Mouse (Mus musculus) liver, embryonic 14.5 days (tissue): ENCODE data around the gene Sys1. TPM values are rescaled to one million over a fixed set of nuclear protein-coding genes. Genes with fewer than 3 reads are reported as not detected.

Experiments used
- ATAC-seq: fragments of 200-750 bp; cut with Nextera tagmentation; 2 replicates; pipeline ENCODE4 v1.8.0; 2017; ENCODE audit warnings: moderate number of reproducible peaks, mild to moderate bottlenecking, moderate library complexity; ENCODE audit not compliant: insufficient read depth
- DNase-seq, 3 experiments: peaks; one replicate each; pipeline ENCODE4 v3.0.0-alpha.2; 2012 to 2013; ENCODE audit warnings: low read depth in 3 of 3, low spot score in 3 of 3
- H3K27ac ChIP-seq: fragments of 300-500 bp; sonication (generic); 2 replicates; pipeline ENCODE4 v1.5.1; 2014; ENCODE audit warnings: moderate library complexity, mild to moderate bottlenecking, control low read depth, inconsistent platforms
- H3K27me3 ChIP-seq: fragments of 300-500 bp; sonication (generic); 2 replicates; pipeline ENCODE4 v1.6.1; 2014; ENCODE audit warnings: mild to moderate bottlenecking, low read length, moderate library complexity; ENCODE audit not compliant: control insufficient read depth, insufficient read depth
- H3K36me3 ChIP-seq: fragments of 300-500 bp; sonication (generic); replicated peaks from 2 replicates; pipeline ENCODE4 v1.6.1; 2014; ENCODE audit warnings: low read depth; ENCODE audit not compliant: control insufficient read depth, insufficient read depth
- H3K4me1 ChIP-seq, 2 experiments: fragments of 200-500 bp in 1 of 2; fragments of 300-500 bp in 1 of 2; sonication (generic) in 1 of 2; replicated peaks; 2 replicates each; pipeline ENCODE4 v1.6.1; 2012 to 2014; ENCODE audit warnings: antibody characterized with exemption in 1 of 2, inconsistent platforms in 1 of 2, low read length in 1 of 2; ENCODE audit not compliant: control insufficient read depth in 2 of 2, insufficient read depth in 2 of 2
- H3K4me2 ChIP-seq: fragments of 300-500 bp; sonication (generic); 2 replicates; pipeline ENCODE4 v1.6.1; 2014; ENCODE audit warnings: low read depth, mild to moderate bottlenecking, control low read depth, moderate library complexity
- H3K4me3 ChIP-seq, 2 experiments: fragments of 200-500 bp in 1 of 2; fragments of 300-500 bp in 1 of 2; sonication (generic) in 1 of 2; 2 replicates each; pipeline ENCODE4 v1.5.1; 2012 to 2014; ENCODE audit warnings: low read depth in 2 of 2, low read length in 2 of 2, mild to moderate bottlenecking in 2 of 2, control low read depth in 1 of 2, inconsistent platforms in 1 of 2, moderate library complexity in 1 of 2; ENCODE audit not compliant: insufficient read depth in 1 of 2
- H3K9ac ChIP-seq: fragments of 300-500 bp; sonication (generic); replicated peaks from 2 replicates; pipeline ENCODE4 v1.6.1; 2014; ENCODE audit warnings: mild to moderate bottlenecking, control low read depth, moderate library complexity
- H3K9me3 ChIP-seq: fragments of 300-500 bp; sonication (generic); 2 replicates; pipeline ENCODE4 v1.6.1; 2016; ENCODE audit warnings: low read length, mixed read lengths; ENCODE audit not compliant: control insufficient read depth
- CTCF ChIP-seq: IDR thresholded peaks from 2 replicates; pipeline ENCODE4 v1.5.1; 2016; ENCODE audit warnings: antibody characterized with exemption, low read depth, control low read depth
- EP300 ChIP-seq: IDR thresholded peaks from 2 replicates; pipeline ENCODE4 v1.6.1; 2016; ENCODE audit warnings: antibody characterized with exemption, low read depth
- WGBS: fragments of 180-500 bp; shearing (Covaris S2); extraction: QIAGEN DNeasy Blood & Tissue Kit; methylation state at CpG from one replicate; pipeline ENCODE4 v1.1.7; 2014; ENCODE audit not compliant: insufficient replicate concordance; 5-methylcytosine and 5-hydroxymethylcytosine counted together
- polyA plus RNA-seq, 2 experiments: library from polyadenylated mRNA; depleted of rRNA in 1 of 2; stranded (reverse) in 1 of 2; unstranded in 1 of 2; fragments of >200 nt; fragmentation: Nextera tagmentation in 1 of 2; extraction: Ambion mirVana in 1 of 2; gene quantifications; 2 replicates each; pipeline versions ENCODE4 v1.2.1 to v1.2.3; 2012 to 2014

Sys1 gene
- polyA plus RNA-seq, 2 experiments: 15.9 to 30.7 TPM

DNA sequence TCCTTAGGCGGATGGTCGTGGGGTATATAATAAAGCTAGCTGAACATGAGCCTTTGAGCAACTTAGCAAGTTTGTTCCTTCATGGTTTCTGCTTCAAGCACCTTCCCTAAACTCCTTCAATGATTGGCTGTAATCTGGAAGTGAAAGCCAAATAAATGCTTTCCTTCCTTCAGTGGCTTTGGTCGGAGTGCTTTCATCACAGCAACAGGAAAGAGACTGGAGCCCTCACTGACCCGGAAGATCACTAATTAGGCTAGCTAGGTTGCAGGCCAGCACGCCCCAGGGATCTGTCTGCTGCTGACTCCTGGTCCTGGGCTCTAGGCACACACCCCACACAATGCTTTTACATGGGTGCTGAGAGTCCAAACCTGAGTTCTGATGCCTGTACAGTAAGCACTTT lies 71.8 kb downstream of the Sys1 start:
- Histone ChIP-seq H3K27ac (no peak overlapping the region), H3K9me3 (no peaks in the 10 kb centered on the region), H3K4me2 (no peak overlapping the region), H3K4me3 (no peak overlapping the region), H3K4me1 (0 out of 4 replicates have a peak, but pooled peaks cover 0 to 1% of the 10 kb centered on the region in 2 experiments), H3K36me3 (no peaks in the 10 kb centered on the region), H3K27me3 (no peaks in the 10 kb centered on the region), H3K9ac (no peak overlapping the region)
- 36% methylated on average over 5 of the region's 5 CpGs for WGBS
- no peak for ATAC-seq
- no peak for DNase-seq
- TF ChIP-seq EP300 (no peak), CTCF (no peak)

Other genes starting within 250 kb of the Sys1 start
- gene Wfdc15b, start 235.3 kb upstream of the Sys1 start, polyA plus RNA-seq (2012; rRNA removed): 0.11 and 0.13 TPM in 2 replicates
- not detected in 2 replicates for gene Wfdc15b, start 235.3 kb upstream of the Sys1 start, polyA plus RNA-seq (2014; fragmentation: Nextera tagmentation; extraction: Ambion mirVana)
- gene Svs2, start 218.5 kb upstream of the Sys1 start, polyA plus RNA-seq (2012; rRNA removed): not detected in 2 replicates
- not detected in 2 replicates for gene Svs2, start 218.5 kb upstream of the Sys1 start, polyA plus RNA-seq (2014; fragmentation: Nextera tagmentation; extraction: Ambion mirVana)
- not detected in 2 replicates for gene Svs3b, start 200.3 kb upstream of the Sys1 start, polyA plus RNA-seq (2012; rRNA removed)
- not detected in 2 replicates for gene Svs3b, start 200.3 kb upstream of the Sys1 start, polyA plus RNA-seq (2014; fragmentation: Nextera tagmentation; extraction: Ambion mirVana)
- gene Svs4, start 178.5 kb upstream of the Sys1 start, polyA plus RNA-seq (2012; rRNA removed): not detected in 2 replicates
- not detected in 2 replicates for gene Svs4, start 178.5 kb upstream of the Sys1 start, polyA plus RNA-seq (2014; fragmentation: Nextera tagmentation; extraction: Ambion mirVana)
- gene Svs3a, start 167.7 kb upstream of the Sys1 start, polyA plus RNA-seq (2012; rRNA removed): not detected in 2 replicates
- gene Svs3a, start 167.7 kb upstream of the Sys1 start, polyA plus RNA-seq (2014; fragmentation: Nextera tagmentation; extraction: Ambion mirVana): not detected in 2 replicates
- gene Svs6, start 140.2 kb upstream of the Sys1 start, polyA plus RNA-seq (2012; rRNA removed): not detected in 2 replicates
- gene Svs6, start 140.2 kb upstream of the Sys1 start, polyA plus RNA-seq (2014; fragmentation: Nextera tagmentation; extraction: Ambion mirVana): not detected in 2 replicates
- not detected in 2 replicates for gene Svs5, start 124.2 kb upstream of the Sys1 start, polyA plus RNA-seq (2012; rRNA removed)
- not detected in 2 replicates for gene Svs5, start 124.2 kb upstream of the Sys1 start, polyA plus RNA-seq (2014; fragmentation: Nextera tagmentation; extraction: Ambion mirVana)
- 5.0 and 10.1 TPM in 2 replicates for gene Slpi, start 67.9 kb upstream of the Sys1 start, polyA plus RNA-seq (2012; rRNA removed)
- gene Slpi, start 67.9 kb upstream of the Sys1 start, polyA plus RNA-seq (2014; fragmentation: Nextera tagmentation; extraction: Ambion mirVana): 19.9 and 20.8 TPM in 2 replicates
- 0.06 and 0.08 TPM in 2 replicates for gene Rbpjl, start 53.8 kb upstream of the Sys1 start, polyA plus RNA-seq (2012; rRNA removed)
- gene Rbpjl, start 53.8 kb upstream of the Sys1 start, polyA plus RNA-seq (2014; fragmentation: Nextera tagmentation; extraction: Ambion mirVana): 0.05 TPM in 1 of 2 replicates, not detected in the other
- gene Matn4, start 51.8 kb upstream of the Sys1 start, polyA plus RNA-seq (2012; rRNA removed): 0.16 and 0.44 TPM in 2 replicates
- not detected in 2 replicates for gene Matn4, start 51.8 kb upstream of the Sys1 start, polyA plus RNA-seq (2014; fragmentation: Nextera tagmentation; extraction: Ambion mirVana)
- 9.7 and 10.8 TPM in 2 replicates for gene Sdc4, start 13.1 kb upstream of the Sys1 start, polyA plus RNA-seq (2012; rRNA removed)
- gene Sdc4, start 13.1 kb upstream of the Sys1 start, polyA plus RNA-seq (2014; fragmentation: Nextera tagmentation; extraction: Ambion mirVana): 23.8 and 25.4 TPM in 2 replicates
- gene Gm20458, start 4.0 kb downstream of the Sys1 start, polyA plus RNA-seq (2012; rRNA removed): 0.13 and 1.7 TPM in 2 replicates
- gene Gm20458, start 4.0 kb downstream of the Sys1 start, polyA plus RNA-seq (2014; fragmentation: Nextera tagmentation; extraction: Ambion mirVana): 1.9 and 5.9 TPM in 2 replicates
- gene Trp53tg5, start 16.8 kb downstream of the Sys1 start, polyA plus RNA-seq (2012; rRNA removed): not detected in 2 replicates
- gene Trp53tg5, start 16.8 kb downstream of the Sys1 start, polyA plus RNA-seq (2014; fragmentation: Nextera tagmentation; extraction: Ambion mirVana): not detected in 2 replicates
- gene Dbndd2, start 29.1 kb downstream of the Sys1 start, polyA plus RNA-seq (2012; rRNA removed): 4.0 and 5.8 TPM in 2 replicates
- 1.4 and 4.0 TPM in 2 replicates for gene Dbndd2, start 29.1 kb downstream of the Sys1 start, polyA plus RNA-seq (2014; fragmentation: Nextera tagmentation; extraction: Ambion mirVana)
- gene Pigt, start 40.6 kb downstream of the Sys1 start, polyA plus RNA-seq (2012; rRNA removed): 21.7 and 26.5 TPM in 2 replicates
- gene Pigt, start 40.6 kb downstream of the Sys1 start, polyA plus RNA-seq (2014; fragmentation: Nextera tagmentation; extraction: Ambion mirVana): 25.6 and 28.5 TPM in 2 replicates
- gene Wfdc2, start 105.4 kb downstream of the Sys1 start, polyA plus RNA-seq (2012; rRNA removed): 0.96 and 1.2 TPM in 2 replicates
- gene Wfdc2, start 105.4 kb downstream of the Sys1 start, polyA plus RNA-seq (2014; fragmentation: Nextera tagmentation; extraction: Ambion mirVana): 0.56 and 1.7 TPM in 2 replicates
- gene Spint3, start 116.5 kb downstream of the Sys1 start, polyA plus RNA-seq (2012; rRNA removed): not detected in 2 replicates
- gene Spint3, start 116.5 kb downstream of the Sys1 start, polyA plus RNA-seq (2014; fragmentation: Nextera tagmentation; extraction: Ambion mirVana): not detected in 2 replicates
- gene Wfdc6a, start 128.5 kb downstream of the Sys1 start, polyA plus RNA-seq (2012; rRNA removed): 0.06 and 0.11 TPM in 2 replicates
- gene Wfdc6a, start 128.5 kb downstream of the Sys1 start, polyA plus RNA-seq (2014; fragmentation: Nextera tagmentation; extraction: Ambion mirVana): 0.19 TPM in 1 of 2 replicates, not detected in the other
- gene Eppin, start 136.6 kb downstream of the Sys1 start, polyA plus RNA-seq (2012; rRNA removed): not detected in 2 replicates
- not detected in 2 replicates for gene Eppin, start 136.6 kb downstream of the Sys1 start, polyA plus RNA-seq (2014; fragmentation: Nextera tagmentation; extraction: Ambion mirVana)
- not detected in 2 replicates for gene Wfdc6b, start 156.6 kb downstream of the Sys1 start, polyA plus RNA-seq (2012; rRNA removed)
- gene Wfdc6b, start 156.6 kb downstream of the Sys1 start, polyA plus RNA-seq (2014; fragmentation: Nextera tagmentation; extraction: Ambion mirVana): not detected in 2 replicates
- gene Wfdc8, start 156.7 kb downstream of the Sys1 start, polyA plus RNA-seq (2012; rRNA removed): not detected in 2 replicates
- gene Wfdc8, start 156.7 kb downstream of the Sys1 start, polyA plus RNA-seq (2014; fragmentation: Nextera tagmentation; extraction: Ambion mirVana): not detected in 2 replicates
- gene Wfdc16, start 181.8 kb downstream of the Sys1 start, polyA plus RNA-seq (2012; rRNA removed): not detected in 2 replicates
- not detected in 2 replicates for gene Wfdc16, start 181.8 kb downstream of the Sys1 start, polyA plus RNA-seq (2014; fragmentation: Nextera tagmentation; extraction: Ambion mirVana)
- gene Wfdc10, start 199.1 kb downstream of the Sys1 start, polyA plus RNA-seq (2012; rRNA removed): not detected in 2 replicates
- not detected in 2 replicates for gene Wfdc10, start 199.1 kb downstream of the Sys1 start, polyA plus RNA-seq (2014; fragmentation: Nextera tagmentation; extraction: Ambion mirVana)
- gene Wfdc9, start 199.6 kb downstream of the Sys1 start, polyA plus RNA-seq (2012; rRNA removed): not detected in 2 replicates
- not detected in 2 replicates for gene Wfdc9, start 199.6 kb downstream of the Sys1 start, polyA plus RNA-seq (2014; fragmentation: Nextera tagmentation; extraction: Ambion mirVana)
- not detected in 2 replicates for gene Wfdc11, start 217.1 kb downstream of the Sys1 start, polyA plus RNA-seq (2012; rRNA removed)
- gene Wfdc11, start 217.1 kb downstream of the Sys1 start, polyA plus RNA-seq (2014; fragmentation: Nextera tagmentation; extraction: Ambion mirVana): not detected in 2 replicates
- not detected in 2 replicates for gene Wfdc13, start 228.1 kb downstream of the Sys1 start, polyA plus RNA-seq (2012; rRNA removed)
- not detected in 2 replicates for gene Wfdc13, start 228.1 kb downstream of the Sys1 start, polyA plus RNA-seq (2014; fragmentation: Nextera tagmentation; extraction: Ambion mirVana)
- 0.08 TPM in 1 of 2 replicates, not detected in the other for gene Spint4, start 241.5 kb downstream of the Sys1 start, polyA plus RNA-seq (2012; rRNA removed)
- not detected in 2 replicates for gene Spint4, start 241.5 kb downstream of the Sys1 start, polyA plus RNA-seq (2014; fragmentation: Nextera tagmentation; extraction: Ambion mirVana)